8 mouse cellular contexts compared by ENCODE assay signal in genomic region chr3:139205444-139205998, GRCm38 (mm10). TPM values are rescaled to one million over a fixed set of nuclear protein-coding genes. Genes with fewer than 3 reads are reported as not detected.
DNase-seq lines count a peak whose midpoint lies in the region; ATAC-seq lines count a peak whose summit lies in the region.

Gene Stpg2, plus strand, starts transcription at chr3:139205694.

- intact Hi-C loops in left cerebral cortex, postnatal 14 days (cut with DNase I) = no loop called here

- 1% methylated on average over 49 of the region's 49 CpGs for WGBS in embryonic facial prominence, embryonic 13.5 days
- 1% methylated on average over 49 of the region's 49 CpGs for WGBS in intestine, embryonic 16.5 days

- H3K27ac ChIP-seq in embryonic facial prominence, embryonic 13.5 days = peak within 1 kb of the TSS; percentile 94
- H3K27ac ChIP-seq in intestine, embryonic 16.5 days (ENCODE audit: low read length) = peak within 1 kb of the TSS; percentile 96

- H3K4me1 ChIP-seq in embryonic facial prominence, embryonic 13.5 days = no peaks in the 10 kb centered on the region
- no peaks in the 10 kb centered on the region; the same call in 1 of the 2 replicates for H3K4me1 ChIP-seq in intestine, embryonic 16.5 days (ENCODE audit: control insufficient read depth, insufficient read depth, low read length)

- H3K4me3 ChIP-seq in embryonic facial prominence, embryonic 13.5 days = peak within 1 kb of the TSS; percentile 67
- H3K4me3 ChIP-seq in intestine, embryonic 16.5 days (ENCODE audit: low read length) = peak within 1 kb of the TSS; percentile 71

- ATAC-seq in embryonic facial prominence, embryonic 13.5 days (ENCODE audit: insufficient number of reproducible peaks, insufficient read depth, low FRiP score, low TSS enrichment, low read depth) = peak; percentile 96
- ATAC-seq in granulocyte monocyte progenitor cell, adult 5-6 weeks (replicated peaks; ENCODE audit: poor library complexity, severe bottlenecking) = peak; percentile 97
- ATAC-seq in intestine, embryonic 16.5 days = peak; percentile 100
- ATAC-seq in megakaryocyte progenitor cell, adult 5-6 weeks (replicated peaks; ENCODE audit: poor library complexity) = peak; percentile 97

- peak within 1 kb of the TSS; percentile 76 for H3K4me2 ChIP-seq in embryonic facial prominence, embryonic 13.5 days
- H3K4me2 ChIP-seq in intestine, embryonic 16.5 days (ENCODE audit: low read depth, low read length) = peak within 1 kb of the TSS; percentile 65

- peaks cover 32% of the 10 kb centered on the region for H3K27me3 ChIP-seq in embryonic facial prominence, embryonic 13.5 days
- no peaks in the 10 kb centered on the region; the same call in 1 of the 2 replicates for H3K27me3 ChIP-seq in intestine, embryonic 16.5 days (replicated peaks; ENCODE audit: control insufficient read depth, insufficient read depth, low read length)

- peak within 1 kb of the TSS; percentile 77 for H3K9ac ChIP-seq in embryonic facial prominence, embryonic 13.5 days
- peak within 1 kb of the TSS; percentile 81 for H3K9ac ChIP-seq in intestine, embryonic 16.5 days (ENCODE audit: low read depth, low read length)

- no peaks in the 10 kb centered on the region for H3K9me3 ChIP-seq in embryonic facial prominence, embryonic 13.5 days
- H3K9me3 ChIP-seq in intestine, embryonic 16.5 days (ENCODE audit: control insufficient read depth, low read length) = no peaks in the 10 kb centered on the region

- peak; percentile 79 to 85 for DNase-seq in adrenal gland, postnatal 4 days (ENCODE audit: low spot score in 2 of 2)
- DNase-seq in left cerebral cortex, postnatal 14 days (ENCODE audit: low spot score in 2 of 2) = peak; percentile 92 to 95
- peak; percentile 97 for DNase-seq in right cerebral cortex, postnatal 10 days (ENCODE audit: low spot score in 2 of 2)
- DNase-seq in urinary bladder, postnatal 10 days (ENCODE audit: low spot score) = peak; percentile 67

- no peaks in the 10 kb centered on the region for H3K36me3 ChIP-seq in embryonic facial prominence, embryonic 13.5 days
- H3K36me3 ChIP-seq in intestine, embryonic 16.5 days (ENCODE audit: control insufficient read depth, insufficient read depth, low read length) = no peaks in the 10 kb centered on the region

RNA-seq across cellular contexts. Expression of gene Stpg2, which starts in this region (rescaled TPM):
- total RNA-seq in adrenal gland, postnatal 4 days (2021) = under 1 TPM in 1 of 2 experiments, not detected in 1; 0.20 TPM
- polyA plus RNA-seq in embryonic facial prominence, embryonic 13.5 days (2015; fragmentation: Nextera tagmentation; extraction: Ambion mirVana) = not detected in 2 replicates
- total RNA-seq in granulocyte monocyte progenitor cell, adult 5-6 weeks (2014; fragmentation: Nextera tagmentation) = not detected in 2 replicates
- total RNA-seq in granulocyte monocyte progenitor cell, adult 5-6 weeks (2017) = not detected in 2 replicates
- polyA plus RNA-seq in intestine, embryonic 16.5 days (2015; fragmentation: Nextera tagmentation; extraction: Ambion mirVana) = not detected in 2 replicates
- total RNA-seq in left cerebral cortex, postnatal 14 days (2021) = under 1 TPM in 1 of 2 experiments, not detected in 1; 0.21 TPM
- total RNA-seq in megakaryocyte progenitor cell, adult 5-6 weeks (2015) = not detected in 2 replicates
- total RNA-seq in megakaryocyte progenitor cell, adult 5-6 weeks (2017) = not detected in 2 replicates

Comparison
In these comparisons a context has a peak if more than half of its experiments do, and no peak if none do; other contexts are left out.
1. Peak in every context shown above with its lines: DNase-seq, ATAC-seq, H3K4me3 ChIP-seq and H3K27ac ChIP-seq.
2. Peak in DNase-seq in adrenal gland, postnatal 4 days; RNA of the gene not detected or under 1 TPM.
3. Peak in ATAC-seq, H3K4me3 ChIP-seq, H3K27ac ChIP-seq, H3K9ac ChIP-seq and H3K4me2 ChIP-seq in embryonic facial prominence, embryonic 13.5 days; RNA of the gene not detected or under 1 TPM.
4. Peak in ATAC-seq in granulocyte monocyte progenitor cell, adult 5-6 weeks; RNA of the gene not detected or under 1 TPM.
5. Peak in ATAC-seq, H3K4me3 ChIP-seq, H3K27ac ChIP-seq, H3K9ac ChIP-seq and H3K4me2 ChIP-seq in intestine, embryonic 16.5 days; RNA of the gene not detected or under 1 TPM.
6. Peak in DNase-seq in left cerebral cortex, postnatal 14 days; RNA of the gene not detected or under 1 TPM.
7. Peak in ATAC-seq in megakaryocyte progenitor cell, adult 5-6 weeks; RNA of the gene not detected or under 1 TPM.